17 mouse cellular contexts compared by ENCODE assay signal in the genomic region with DNA sequence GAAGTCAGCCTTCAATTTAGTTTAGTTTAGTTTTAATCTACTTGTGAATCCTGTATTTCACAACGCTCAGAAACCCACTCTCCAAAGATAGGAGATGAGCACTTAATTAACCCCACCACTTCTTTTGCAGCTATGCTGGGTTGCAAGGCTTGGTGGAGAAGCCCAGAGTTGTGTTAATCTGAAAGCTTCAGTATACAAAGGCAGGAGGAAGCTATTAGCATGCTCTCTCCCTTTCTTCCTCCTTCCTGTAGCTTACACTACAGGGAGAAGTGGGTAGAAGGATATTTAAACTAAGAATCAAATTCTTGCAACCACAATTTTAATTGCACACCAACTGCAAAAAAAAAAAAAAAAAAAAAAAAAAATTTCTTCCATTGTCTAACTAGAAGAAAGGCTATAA.
DNase-seq lines count a peak whose midpoint lies in the region; ATAC-seq lines count a peak whose summit lies in the region.
"Had no signal": no experiment of that assay in that cellular context is flagged by ENCODE, and none has a peak within 500 bp of the region (broad histone marks: within the 10 kb centered on the region; RNA-seq: fewer than 3 reads in every experiment).

No protein-coding gene starts in this region.

- H3K4me3 ChIP-seq in hindbrain, embryonic 13.5 days = no peak overlapping the region
- H3K4me3 ChIP-seq in hindbrain, embryonic 12.5 days = no peak overlapping the region
- no peak overlapping the region for H3K4me3 ChIP-seq in midbrain, embryonic 14.5 days (replicated peaks; ENCODE audit: low read depth, low read length)
- H3K4me3 ChIP-seq in midbrain, embryonic 13.5 days (replicated peaks) = no peak overlapping the region
- H3K4me3 ChIP-seq: heart, adult 2 months; kidney, embryonic 15.5 days; limb, embryonic 12.5 days; megakaryocyte, embryonic 14.5 days; myocyte had no signal

- no peak for ATAC-seq in hindbrain, embryonic 13.5 days (ENCODE audit: low FRiP score)
- ATAC-seq in hindbrain, embryonic 12.5 days (ENCODE audit: low FRiP score) = no peak
- no peak for ATAC-seq in midbrain, embryonic 14.5 days (ENCODE audit: low FRiP score, low TSS enrichment)
- no peak for ATAC-seq in midbrain, embryonic 13.5 days
- peak; percentile 42; the same call in 1 of the 2 replicates for ATAC-seq in megakaryocyte progenitor cell, adult 5-6 weeks (replicated peaks; ENCODE audit: poor library complexity)

- no peaks in the 10 kb centered on the region for H3K9me3 ChIP-seq in hindbrain, embryonic 13.5 days
- no peaks in the 10 kb centered on the region for H3K9me3 ChIP-seq in hindbrain, embryonic 12.5 days (replicated peaks)
- H3K9me3 ChIP-seq in midbrain, embryonic 14.5 days (ENCODE audit: control insufficient read depth, low read length) = no peaks in the 10 kb centered on the region
- no peaks in the 10 kb centered on the region for H3K9me3 ChIP-seq in midbrain, embryonic 13.5 days
- H3K9me3 ChIP-seq: kidney, embryonic 15.5 days; limb, embryonic 12.5 days; megakaryocyte, embryonic 14.5 days had no signal

- H3K27me3 ChIP-seq in hindbrain, embryonic 13.5 days = no peaks in the 10 kb centered on the region
- no peaks in the 10 kb centered on the region for H3K27me3 ChIP-seq in hindbrain, embryonic 12.5 days
- no peaks in the 10 kb centered on the region for H3K27me3 ChIP-seq in midbrain, embryonic 14.5 days (ENCODE audit: control insufficient read depth, insufficient read depth, low read length)
- H3K27me3 ChIP-seq in midbrain, embryonic 13.5 days = no peaks in the 10 kb centered on the region
- H3K27me3 ChIP-seq: kidney, embryonic 15.5 days; limb, embryonic 12.5 days; megakaryocyte, embryonic 14.5 days had no signal

- WGBS in hindbrain, embryonic 13.5 days = 46% methylated on average over 1 of the region's 1 CpGs
- 55% methylated on average over 1 of the region's 1 CpGs for WGBS in hindbrain, embryonic 12.5 days
- WGBS in midbrain, embryonic 14.5 days = 10% methylated on average over 1 of the region's 1 CpGs
- 14% methylated on average over 1 of the region's 1 CpGs for WGBS in midbrain, embryonic 13.5 days

- no peaks in the 10 kb centered on the region for H3K36me3 ChIP-seq in hindbrain, embryonic 13.5 days
- H3K36me3 ChIP-seq in hindbrain, embryonic 12.5 days = no peaks in the 10 kb centered on the region
- no peaks in the 10 kb centered on the region for H3K36me3 ChIP-seq in midbrain, embryonic 14.5 days (ENCODE audit: control insufficient read depth, insufficient read depth, low read length)
- H3K36me3 ChIP-seq in midbrain, embryonic 13.5 days = no peaks in the 10 kb centered on the region
- H3K36me3 ChIP-seq: kidney, embryonic 15.5 days; limb, embryonic 12.5 days had no signal

- peak; percentile 6 for DNase-seq in midbrain, embryonic 14.5 days
- DNase-seq in right cerebral cortex, adult 18-20 months = no peak
- no peak for DNase-seq in heart, adult 9 months (ENCODE audit: low spot score in 2 of 2)
- DNase-seq: adrenal gland, postnatal 25 days; gastrocnemius, postnatal 10 days; spleen, adult 18-20 months; thymus, adult 18-20 months had no signal

- no peak overlapping the region for H3K9ac ChIP-seq in hindbrain, embryonic 13.5 days
- H3K9ac ChIP-seq in hindbrain, embryonic 12.5 days = no peak overlapping the region
- no peak overlapping the region for H3K9ac ChIP-seq in midbrain, embryonic 14.5 days (replicated peaks; ENCODE audit: low read length)
- no peak overlapping the region for H3K9ac ChIP-seq in midbrain, embryonic 13.5 days (replicated peaks)
- H3K9ac ChIP-seq: kidney, embryonic 15.5 days; limb, embryonic 12.5 days; liver, embryonic 14.5 days had no signal

- peaks cover 11% of the 10 kb centered on the region for H3K4me1 ChIP-seq in hindbrain, embryonic 13.5 days (replicated peaks)
- H3K4me1 ChIP-seq in hindbrain, embryonic 12.5 days = peaks cover 7% of the 10 kb centered on the region
- H3K4me1 ChIP-seq in midbrain, embryonic 14.5 days (ENCODE audit: control insufficient read depth, insufficient read depth, low read length) = peaks cover 10% of the 10 kb centered on the region; the same call in 1 of the 2 replicates
- peaks cover 15% of the 10 kb centered on the region for H3K4me1 ChIP-seq in midbrain, embryonic 13.5 days (replicated peaks)
- H3K4me1 ChIP-seq: megakaryocyte, embryonic 14.5 days had no signal

- H3K4me2 ChIP-seq in hindbrain, embryonic 13.5 days = no peak overlapping the region
- H3K4me2 ChIP-seq in hindbrain, embryonic 12.5 days (replicated peaks) = no peak overlapping the region
- no peak overlapping the region for H3K4me2 ChIP-seq in midbrain, embryonic 14.5 days (ENCODE audit: low read length)
- H3K4me2 ChIP-seq in midbrain, embryonic 13.5 days (replicated peaks) = no peak overlapping the region
- H3K4me2 ChIP-seq: kidney, embryonic 15.5 days had no signal

- 0 out of 2 replicates have a peak overlapping the region, but pooled peaks have one; percentile 25 for H3K27ac ChIP-seq in hindbrain, embryonic 13.5 days
- H3K27ac ChIP-seq in hindbrain, embryonic 12.5 days = no peak overlapping the region
- no peak overlapping the region for H3K27ac ChIP-seq in midbrain, embryonic 14.5 days (replicated peaks; ENCODE audit: low read depth, low read length)
- H3K27ac ChIP-seq in midbrain, embryonic 13.5 days = no peak overlapping the region
- H3K27ac ChIP-seq: heart, adult 2 months; liver, embryonic 14.5 days had no signal
